Mouse (Mus musculus) testis, adult 2 months (tissue): ENCODE measurements around the gene Gfap.

ENCODE experiments used
- CTCF ChIP-seq: fragments of 200-500 bp; IDR thresholded peaks from 2 replicates; pipeline ENCODE4 v1.5.1; 2012; ENCODE audit warnings: low read depth, mild to moderate bottlenecking, inconsistent platforms, low read length, moderate library complexity; ENCODE audit not compliant: control insufficient read depth, insufficient read depth, insufficient replicate concordance
- POLR2A ChIP-seq: fragments of 200-500 bp; IDR thresholded peaks from 2 replicates; pipeline ENCODE4 v1.6.1; 2012; ENCODE audit warnings: low read depth, mild to moderate bottlenecking, inconsistent platforms, low read length, moderate library complexity; ENCODE audit not compliant: control insufficient read depth

GRCm38 (mm10) chr11:102924557-102925350, 24.0 kb upstream of the Gfap start, which contains the start of gene Kif18b:
- peak; percentile 33; the same call in 1 of the 2 replicates for TF ChIP-seq POLR2A
- TF ChIP-seq CTCF = no peak
